Mouse (Mus musculus) bone marrow macrophage, adult 2 months (primary cell): ENCODE results near the gene 1700024P04Rik. TPM values are rescaled to one million over a fixed set of nuclear protein-coding genes. Genes with fewer than 3 reads are reported as not detected.

Source experiments
- H3K27ac ChIP-seq: 2 replicates; pipeline ENCODE4 v1.5.1; 2012; ENCODE audit warnings: low read depth, low read length; ENCODE audit not compliant: insufficient read depth
- H3K4me1 ChIP-seq: 2 replicates; pipeline ENCODE4 v1.6.1; 2012; ENCODE audit warnings: low read length; ENCODE audit not compliant: control insufficient read depth, insufficient read depth
- H3K4me3 ChIP-seq: 2 replicates; pipeline ENCODE4 v1.5.1; 2012; ENCODE audit warnings: mild to moderate bottlenecking, low read length, moderate library complexity; ENCODE audit not compliant: insufficient read depth
- CTCF ChIP-seq: IDR thresholded peaks from 2 replicates; pipeline ENCODE4 v1.5.1; 2012; ENCODE audit warnings: low read depth, mild to moderate bottlenecking, low read length, moderate library complexity
- POLR2A ChIP-seq: IDR thresholded peaks from 2 replicates; pipeline ENCODE4 v1.6.1; 2012; ENCODE audit warnings: mild to moderate bottlenecking, low read depth, low read length, borderline replicate concordance
- polyA plus RNA-seq: library from polyadenylated mRNA; stranded (reverse); fragments of >200 nt; gene quantifications from 2 replicates; pipeline ENCODE4 v1.2.4, GENCODE M21; 2012; ENCODE audit not compliant: missing spikeins, insufficient read depth, insufficient read length

Gene 1700024P04Rik
- polyA plus RNA-seq, 1 experiment: not detected

- TF ChIP-seq POLR2A: no peak
- TF ChIP-seq CTCF: no peak
- Histone ChIP-seq H3K27ac (no peak overlapping the region), H3K4me3 (no peak overlapping the region), H3K4me1 (peaks cover 5% of the 10 kb centered on the region)
Observed at GRCm38 (mm10) chr13:98967942-98968341, 16.4 kb downstream of the 1700024P04Rik start.

GRCm38 (mm10) chr13:98966583-98966982 is 17.8 kb downstream of the 1700024P04Rik start:
- Histone ChIP-seq H3K27ac (no peak overlapping the region), H3K4me1 (peaks cover 5% of the 10 kb centered on the region), H3K4me3 (no peak overlapping the region)
- no peak for TF ChIP-seq CTCF
- TF ChIP-seq POLR2A: no peak

GRCm38 (mm10) chr13:98963612-98964011 is 20.8 kb downstream of the 1700024P04Rik start:
- peaks cover 5% of the 10 kb centered on the region for H3K4me1 ChIP-seq
- H3K27ac ChIP-seq: no peak overlapping the region
- H3K4me3 ChIP-seq: no peak overlapping the region
- TF ChIP-seq CTCF (no peak), POLR2A (no peak)

GRCm38 (mm10) chr13:98958177-98958576 is 26.2 kb downstream of the 1700024P04Rik start:
- Histone ChIP-seq H3K4me3 (no peak overlapping the region), H3K4me1 (peaks cover 24% of the 10 kb centered on the region), H3K27ac (no peak overlapping the region)
- TF ChIP-seq CTCF (no peak), POLR2A (no peak)

GRCm38 (mm10) chr13:98956209-98956608 is 28.2 kb downstream of the 1700024P04Rik start:
- H3K4me3 ChIP-seq: no peak overlapping the region
- no peak overlapping the region for H3K27ac ChIP-seq
- TF ChIP-seq CTCF (no peak), POLR2A (no peak)
- H3K4me1 ChIP-seq: peaks cover 24% of the 10 kb centered on the region

GRCm38 (mm10) chr13:98955676-98956075 is 28.7 kb downstream of the 1700024P04Rik start:
- no peak overlapping the region for H3K27ac ChIP-seq
- peaks cover 24% of the 10 kb centered on the region for H3K4me1 ChIP-seq
- no peak overlapping the region for H3K4me3 ChIP-seq
- TF ChIP-seq CTCF (no peak), POLR2A (no peak)

- no peak overlapping the region for H3K27ac ChIP-seq
- no peak overlapping the region for H3K4me3 ChIP-seq
- H3K4me1 ChIP-seq: peaks cover 24% of the 10 kb centered on the region
- TF ChIP-seq POLR2A (no peak), CTCF (no peak)
Observed at GRCm38 (mm10) chr13:98955226-98955625, 29.1 kb downstream of the 1700024P04Rik start.

- Histone ChIP-seq H3K4me1 (peaks cover 24% of the 10 kb centered on the region), H3K4me3 (no peak overlapping the region), H3K27ac (no peak overlapping the region)
- TF ChIP-seq CTCF: no peak
- TF ChIP-seq POLR2A: no peak
Observed at GRCm38 (mm10) chr13:98953830-98954229, 30.5 kb downstream of the 1700024P04Rik start.

- H3K4me3 ChIP-seq: no peak overlapping the region
- H3K27ac ChIP-seq: no peak overlapping the region
- TF ChIP-seq POLR2A: no peak
- peaks cover 18% of the 10 kb centered on the region for H3K4me1 ChIP-seq
Observed at GRCm38 (mm10) chr13:98951951-98952350, 32.4 kb downstream of the 1700024P04Rik start.

- H3K4me1 ChIP-seq: peaks cover 7% of the 10 kb centered on the region
- TF ChIP-seq CTCF (no peak), POLR2A (no peak)
- H3K27ac ChIP-seq: no peak overlapping the region
- no peak overlapping the region for H3K4me3 ChIP-seq
Observed at GRCm38 (mm10) chr13:98948146-98948545, 36.2 kb downstream of the 1700024P04Rik start.

- Histone ChIP-seq H3K4me1 (peaks cover 13% of the 10 kb centered on the region), H3K27ac (no peak overlapping the region), H3K4me3 (no peak overlapping the region)
- TF ChIP-seq CTCF: no peak
- no peak for TF ChIP-seq POLR2A
Observed at GRCm38 (mm10) chr13:98946434-98946833, 37.9 kb downstream of the 1700024P04Rik start.

- Histone ChIP-seq H3K27ac (no peak overlapping the region), H3K4me1 (peaks cover 13% of the 10 kb centered on the region), H3K4me3 (no peak overlapping the region)
- no peak for TF ChIP-seq POLR2A
- no peak for TF ChIP-seq CTCF
Observed at GRCm38 (mm10) chr13:98945908-98946307, 38.5 kb downstream of the 1700024P04Rik start.
